Mouse (Mus musculus) hindbrain, embryonic 15.5 days (tissue): ENCODE results near the gene 2410015M20Rik. TPM values are rescaled to one million over a fixed set of nuclear protein-coding genes. Genes with fewer than 3 reads are reported as not detected.
"Not testable (repeated sequence)": the region's sequence is repeated elsewhere in the genome, so short reads cannot be mapped to it uniquely, and the experiment has no call there.

Experiments
- ATAC-seq: fragments of 200-750 bp; cut with Nextera tagmentation; 2 replicates; pipeline ENCODE4 v1.8.0; 2017; ENCODE audit warnings: low read depth, moderate number of reproducible peaks, moderate TSS enrichment; ENCODE audit not compliant: low FRiP score
- H3K27ac ChIP-seq: fragments of 300-500 bp; sonication (generic); replicated peaks from 2 replicates; pipeline ENCODE4 v1.5.1; 2015; ENCODE audit warnings: mild to moderate bottlenecking, inconsistent platforms
- H3K27me3 ChIP-seq: fragments of 300-500 bp; sonication (generic); 2 replicates; pipeline ENCODE4 v1.6.1; 2015; ENCODE audit warnings: control low read depth, inconsistent platforms
- H3K36me3 ChIP-seq: fragments of 300-500 bp; sonication (generic); 2 replicates; pipeline ENCODE4 v1.6.1; 2015; ENCODE audit warnings: control low read depth, inconsistent platforms
- H3K4me1 ChIP-seq: fragments of 300-500 bp; sonication (generic); replicated peaks from 2 replicates; pipeline ENCODE4 v1.6.1; 2015; ENCODE audit warnings: control low read depth, inconsistent platforms
- H3K4me2 ChIP-seq: fragments of 300-500 bp; sonication (generic); 2 replicates; pipeline ENCODE4 v1.6.1; 2015; ENCODE audit warnings: moderate library complexity, mild to moderate bottlenecking, inconsistent platforms
- H3K4me3 ChIP-seq: fragments of 300-500 bp; sonication (generic); 2 replicates; pipeline ENCODE4 v1.5.1; 2015; ENCODE audit warnings: mild to moderate bottlenecking, inconsistent platforms
- H3K9ac ChIP-seq: fragments of 300-500 bp; sonication (generic); 2 replicates; pipeline ENCODE4 v1.6.1; 2015; ENCODE audit warnings: inconsistent platforms
- H3K9me3 ChIP-seq: fragments of 300-500 bp; sonication (generic); 2 replicates; pipeline ENCODE4 v1.6.1; 2016; ENCODE audit warnings: control low read depth, inconsistent platforms
- WGBS: fragments of 180-500 bp; shearing (Covaris S2); methylation state at CpG from one replicate; pipeline ENCODE4 v1.1.7; 2015; 5-methylcytosine and 5-hydroxymethylcytosine counted together
- polyA plus RNA-seq: library from polyadenylated mRNA; unstranded; fragments of >200 nt; fragmentation: Nextera tagmentation; extraction: Ambion mirVana; gene quantifications from 2 replicates; pipeline ENCODE4 v1.2.1, GENCODE M21; 2015

2410015M20Rik gene
- 180 and 193 TPM in 2 replicates for polyA plus RNA-seq

- Histone ChIP-seq H3K27ac (peak within 1 kb of the TSS; percentile 89), H3K4me2 (peak within 1 kb of the TSS; percentile 68), H3K9me3 (no peaks in the 10 kb centered on the region), H3K4me3 (peak within 1 kb of the TSS; percentile 63), H3K27me3 (no peaks in the 10 kb centered on the region), H3K9ac (peak within 1 kb of the TSS; percentile 71), H3K4me1 (peaks cover 40% of the 10 kb centered on the region), H3K36me3 (peaks cover 26% of the 10 kb centered on the region)
- ATAC-seq, result peak; percentile 89
- WGBS, result under 1% methylated on average over 44 of the region's 44 CpGs
Measured at GRCm38 (mm10) chr17:56609452-56610171, at the start of gene 2410015M20Rik. TSS of gene 2410015M20Rik (minus strand) at chr17:56609771.

- 83% methylated on average over 6 of the region's 6 CpGs for WGBS
- Histone ChIP-seq H3K27ac (no peak overlapping the region), H3K4me2 (no peak overlapping the region), H3K9ac (no peak overlapping the region), H3K36me3 (no peaks in the 10 kb centered on the region), H3K4me1 (no peaks in the 10 kb centered on the region), H3K4me3 (no peak overlapping the region), H3K9me3 (no peaks in the 10 kb centered on the region), H3K27me3 (no peaks in the 10 kb centered on the region)
- no peak for ATAC-seq
Measured at GRCm38 (mm10) chr17:56656171-56656570, 46.6 kb upstream of the 2410015M20Rik start.

- Histone ChIP-seq H3K9me3 (no peaks in the 10 kb centered on the region), H3K4me2 (no peak overlapping the region), H3K27me3 (no peaks in the 10 kb centered on the region), H3K4me3 (no peak overlapping the region), H3K36me3 (no peaks in the 10 kb centered on the region), H3K9ac (no peak overlapping the region), H3K27ac (no peak overlapping the region), H3K4me1 (no peaks in the 10 kb centered on the region)
- no peak for ATAC-seq
- WGBS, result 73% methylated on average over 3 of the region's 3 CpGs
Measured at GRCm38 (mm10) chr17:56655311-56655710, 45.7 kb upstream of the 2410015M20Rik start.

GRCm38 (mm10) chr17:56654771-56655170 lies 45.2 kb upstream of the 2410015M20Rik start:
- Histone ChIP-seq H3K4me3 (no peak overlapping the region), H3K27ac (no peak overlapping the region), H3K27me3 (no peaks in the 10 kb centered on the region), H3K9me3 (no peaks in the 10 kb centered on the region), H3K4me2 (no peak overlapping the region), H3K9ac (no peak overlapping the region), H3K4me1 (no peaks in the 10 kb centered on the region), H3K36me3 (no peaks in the 10 kb centered on the region)
- WGBS, result 73% methylated on average over 2 of the region's 2 CpGs
- no peak for ATAC-seq

GRCm38 (mm10) chr17:56651801-56652200 lies 42.2 kb upstream of the 2410015M20Rik start:
- Histone ChIP-seq H3K4me1 (no peaks in the 10 kb centered on the region), H3K36me3 (no peaks in the 10 kb centered on the region), H3K9me3 (no peaks in the 10 kb centered on the region), H3K9ac (no peak overlapping the region), H3K4me3 (no peak overlapping the region), H3K27ac (no peak overlapping the region), H3K27me3 (no peaks in the 10 kb centered on the region), H3K4me2 (no peak overlapping the region)
- no peak for ATAC-seq
- whole genome bisulfite sequencing, result 38% methylated on average over 10 of the region's 10 CpGs

- H3K36me3 ChIP-seq, result no peaks in the 10 kb centered on the region
- H3K27me3 ChIP-seq, result no peaks in the 10 kb centered on the region
- ATAC-seq, result no peak
- no peak overlapping the region for H3K27ac ChIP-seq
- H3K9me3 ChIP-seq, result no peaks in the 10 kb centered on the region
- no peak overlapping the region for H3K4me3 ChIP-seq
- 77% methylated on average over 10 of the region's 13 CpGs for WGBS
- no peaks in the 10 kb centered on the region for H3K4me1 ChIP-seq
- no peak overlapping the region for H3K9ac ChIP-seq
- no peak overlapping the region for H3K4me2 ChIP-seq
Measured at GRCm38 (mm10) chr17:56647546-56647945, 38.0 kb upstream of the 2410015M20Rik start.

GRCm38 (mm10) chr17:56643237-56643636 lies 33.7 kb upstream of the 2410015M20Rik start:
- 82% methylated on average over 4 of the region's 4 CpGs for WGBS
- no peaks in the 10 kb centered on the region for H3K9me3 ChIP-seq
- ATAC-seq, result no peak
- H3K27me3 ChIP-seq, result no peaks in the 10 kb centered on the region
- H3K4me2 ChIP-seq, result no peak overlapping the region
- no peak overlapping the region for H3K4me3 ChIP-seq
- no peak overlapping the region for H3K27ac ChIP-seq
- H3K4me1 ChIP-seq, result no peaks in the 10 kb centered on the region
- no peaks in the 10 kb centered on the region for H3K36me3 ChIP-seq
- no peak overlapping the region for H3K9ac ChIP-seq

GRCm38 (mm10) chr17:56634023-56634422 lies 24.5 kb upstream of the 2410015M20Rik start:
- H3K4me3 ChIP-seq, result no peak overlapping the region

GRCm38 (mm10) chr17:56631807-56632206 lies 22.2 kb upstream of the 2410015M20Rik start:
- H3K4me3 ChIP-seq, result no peak overlapping the region
- peaks cover 15% of the 10 kb centered on the region for H3K4me1 ChIP-seq
- ATAC-seq, result no peak
- H3K27me3 ChIP-seq, result no peaks in the 10 kb centered on the region
- no peaks in the 10 kb centered on the region for H3K36me3 ChIP-seq
- no peak overlapping the region for H3K9ac ChIP-seq
- no peak overlapping the region for H3K4me2 ChIP-seq
- H3K27ac ChIP-seq, result no peak overlapping the region
- no peaks in the 10 kb centered on the region for H3K9me3 ChIP-seq
- 55% methylated on average over 4 of the region's 4 CpGs for WGBS

More at GRCm38 (mm10) chr17:56634023-56634422, 24.5 kb upstream of the 2410015M20Rik start:
- H3K27me3 ChIP-seq, result no peaks in the 10 kb centered on the region
- H3K4me2 ChIP-seq, result no peak overlapping the region
- no peaks in the 10 kb centered on the region for H3K9me3 ChIP-seq
- 87% methylated on average over 6 of the region's 6 CpGs for WGBS
- H3K9ac ChIP-seq, result no peak overlapping the region
- ATAC-seq, result no peak
- no peak overlapping the region for H3K27ac ChIP-seq
- no peaks in the 10 kb centered on the region for H3K36me3 ChIP-seq
- no peaks in the 10 kb centered on the region for H3K4me1 ChIP-seq

GRCm38 (mm10) chr17:56629800-56630781 lies 20.5 kb upstream of the 2410015M20Rik start:
- not testable (repeated sequence) for H3K27me3 ChIP-seq, H3K27ac ChIP-seq, H3K9me3 ChIP-seq, H3K36me3 ChIP-seq, H3K9ac ChIP-seq, ATAC-seq, H3K4me3 ChIP-seq, H3K4me2 ChIP-seq
- WGBS, result 85% methylated on average over 27 of the region's 27 CpGs
- peaks cover 28% of the 10 kb centered on the region for H3K4me1 ChIP-seq

GRCm38 (mm10) chr17:56627530-56628277 lies 18.1 kb upstream of the 2410015M20Rik start, which contains the start of gene Catsperd:
TSS of gene Catsperd (plus strand) at chr17:56628143.
- H3K9me3 ChIP-seq, result no peaks in the 10 kb centered on the region

More at GRCm38 (mm10) chr17:56627530-56628277, 18.1 kb upstream of the 2410015M20Rik start, which contains the start of gene Catsperd:
- H3K4me2 ChIP-seq, result peak within 1 kb of the TSS; percentile 87
- H3K4me3 ChIP-seq, result peak within 1 kb of the TSS; percentile 89
- H3K4me1 ChIP-seq, result peaks cover 33% of the 10 kb centered on the region
- H3K36me3 ChIP-seq, result peaks cover 9% of the 10 kb centered on the region; the same call in 1 of the 2 replicates
- no peaks in the 10 kb centered on the region for H3K27me3 ChIP-seq
- H3K9ac ChIP-seq, result peak within 1 kb of the TSS; percentile 34
- whole genome bisulfite sequencing, result 9% methylated on average over 26 of the region's 26 CpGs
- peak within 1 kb of the TSS; percentile 84 for H3K27ac ChIP-seq
- ATAC-seq, result peak; percentile 56
